Mouse (Mus musculus): ENCODE measurements around the gene Plxnb2. TPM values are rescaled to one million over a fixed set of nuclear protein-coding genes. Genes with fewer than 3 reads are reported as not detected.
A peak's percentile ranks its signal among the peaks of the same experiment; 100 is the strongest.

The Plxnb2 gene
- polyA plus RNA-seq, 1 experiment from 2014 or later, result 27.2 TPM

GRCm38 (mm10) chr15:89145813-89146350 is 34.7 kb downstream of the Plxnb2 start:
- 67% methylated on average over 24 of the region's 24 CpGs for WGBS (ENCODE audit: insufficient replicate concordance)
- peaks cover 84% of the 10 kb centered on the region for H3K27me3 ChIP-seq (ENCODE audit: insufficient read depth, low read length)
- no peak overlapping the region for H3K4me2 ChIP-seq (ENCODE audit: low read depth, low read length)
- H3K9ac ChIP-seq (replicated peaks), result no peak overlapping the region
- no peak for ATAC-seq
- no peaks in the 10 kb centered on the region for H3K9me3 ChIP-seq (ENCODE audit: low read length)
- no peak for TF ChIP-seq EP300 (IDR thresholded peaks at IDR 0.05; ENCODE audit: low read depth)
- TF ChIP-seq CTCF (IDR thresholded peaks at IDR 0.05; ENCODE audit: low read depth), result no peak
- no peaks in the 10 kb centered on the region for H3K36me3 ChIP-seq (replicated peaks; ENCODE audit: insufficient read depth, low read length)
- no peak overlapping the region for H3K27ac ChIP-seq (ENCODE audit: low read depth)
- H3K4me3 ChIP-seq (ENCODE audit: low read depth, low read length), result no peak overlapping the region
- DNase-seq, result no peak
- peaks cover 11% of the 10 kb centered on the region for H3K4me1 ChIP-seq (ENCODE audit: insufficient read depth)

GRCm38 (mm10) chr15:89144965-89145364 is 35.6 kb downstream of the Plxnb2 start:
- H3K4me1 ChIP-seq (ENCODE audit: insufficient read depth), result peaks cover 18% of the 10 kb centered on the region
- no peaks in the 10 kb centered on the region for H3K9me3 ChIP-seq (ENCODE audit: low read length)
- H3K4me2 ChIP-seq (ENCODE audit: low read depth, low read length), result no peak overlapping the region
- H3K9ac ChIP-seq (replicated peaks), result no peak overlapping the region
- H3K4me3 ChIP-seq (ENCODE audit: low read depth, low read length), result no peak overlapping the region
- WGBS (ENCODE audit: insufficient replicate concordance), result 55% methylated on average over 11 of the region's 11 CpGs
- no peak for ATAC-seq
- no peak for DNase-seq
- no peak overlapping the region for H3K27ac ChIP-seq (ENCODE audit: low read depth)
- TF ChIP-seq CTCF (IDR thresholded peaks at IDR 0.05; ENCODE audit: low read depth) (no peak), EP300 (IDR thresholded peaks at IDR 0.05; ENCODE audit: low read depth) (no peak)
- no peaks in the 10 kb centered on the region for H3K36me3 ChIP-seq (replicated peaks; ENCODE audit: insufficient read depth, low read length)
- peaks cover 89% of the 10 kb centered on the region for H3K27me3 ChIP-seq (ENCODE audit: insufficient read depth, low read length)

GRCm38 (mm10) chr15:89143134-89143533 is 37.5 kb downstream of the Plxnb2 start:
- WGBS (ENCODE audit: insufficient replicate concordance), result 38% methylated on average over 2 of the region's 2 CpGs

DNA sequence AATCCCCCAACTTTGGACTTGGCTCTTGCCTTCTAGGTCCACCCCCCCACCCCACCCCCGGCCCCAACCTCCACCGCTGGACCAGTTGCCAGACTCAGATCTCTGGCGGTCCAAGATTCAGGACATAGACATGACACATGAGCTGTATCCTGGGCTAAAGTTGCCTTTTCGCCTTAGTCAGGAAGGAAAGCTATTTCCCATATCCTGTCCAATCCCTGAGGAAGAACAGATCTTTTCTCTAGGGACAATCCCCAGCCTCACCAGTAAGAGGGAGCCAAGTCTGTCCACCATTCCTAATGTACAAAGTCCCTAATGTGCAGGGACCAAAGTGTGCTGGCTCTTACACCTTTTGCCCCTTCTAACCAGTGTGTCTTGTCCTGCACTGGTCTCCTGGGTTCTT is 38.7 kb downstream of the Plxnb2 start:
- WGBS (ENCODE audit: insufficient replicate concordance), result 37% methylated on average over 4 of the region's 4 CpGs
- Histone ChIP-seq H3K4me2 (ENCODE audit: low read depth, low read length) (no peak overlapping the region), H3K36me3 (replicated peaks; ENCODE audit: insufficient read depth, low read length) (no peaks in the 10 kb centered on the region), H3K9me3 (ENCODE audit: low read length) (no peaks in the 10 kb centered on the region), H3K4me1 (ENCODE audit: insufficient read depth) (peaks cover 14% of the 10 kb centered on the region), H3K27me3 (ENCODE audit: insufficient read depth, low read length) (peaks cover 86% of the 10 kb centered on the region), H3K4me3 (ENCODE audit: low read depth, low read length) (no peak overlapping the region), H3K27ac (ENCODE audit: low read depth) (no peak overlapping the region), H3K9ac (replicated peaks) (no peak overlapping the region)
- DNase-seq, result no peak
- ATAC-seq, result no peak
- TF ChIP-seq EP300 (IDR thresholded peaks at IDR 0.05; ENCODE audit: low read depth) (no peak), CTCF (IDR thresholded peaks at IDR 0.05; ENCODE audit: low read depth) (no peak)

More at GRCm38 (mm10) chr15:89143134-89143533, 37.5 kb downstream of the Plxnb2 start:
- H3K4me3 ChIP-seq (ENCODE audit: low read depth, low read length), result no peak overlapping the region
- no peak for DNase-seq
- no peak for TF ChIP-seq EP300 (IDR thresholded peaks at IDR 0.05; ENCODE audit: low read depth)
- TF ChIP-seq CTCF (IDR thresholded peaks at IDR 0.05; ENCODE audit: low read depth), result no peak
- no peak overlapping the region for H3K4me2 ChIP-seq (ENCODE audit: low read depth, low read length)
- ATAC-seq, result no peak
- H3K27ac ChIP-seq (ENCODE audit: low read depth), result no peak overlapping the region
- peaks cover 14% of the 10 kb centered on the region for H3K4me1 ChIP-seq (ENCODE audit: insufficient read depth)
- no peaks in the 10 kb centered on the region for H3K36me3 ChIP-seq (replicated peaks; ENCODE audit: insufficient read depth, low read length)
- H3K9me3 ChIP-seq (ENCODE audit: low read length), result no peaks in the 10 kb centered on the region
- no peak overlapping the region for H3K9ac ChIP-seq (replicated peaks)
- H3K27me3 ChIP-seq (ENCODE audit: insufficient read depth, low read length), result peaks cover 89% of the 10 kb centered on the region

- Histone ChIP-seq H3K36me3 (replicated peaks; ENCODE audit: insufficient read depth, low read length) (no peaks in the 10 kb centered on the region), H3K4me1 (ENCODE audit: insufficient read depth) (peaks cover 12% of the 10 kb centered on the region), H3K9me3 (ENCODE audit: low read length) (no peaks in the 10 kb centered on the region), H3K27ac (ENCODE audit: low read depth) (no peak overlapping the region), H3K4me3 (ENCODE audit: low read depth, low read length) (no peak overlapping the region), H3K9ac (replicated peaks) (no peak overlapping the region), H3K27me3 (ENCODE audit: insufficient read depth, low read length) (peaks cover 83% of the 10 kb centered on the region), H3K4me2 (ENCODE audit: low read depth, low read length) (no peak overlapping the region)
- WGBS (ENCODE audit: insufficient replicate concordance), result 23% methylated on average over 5 of the region's 5 CpGs
- ATAC-seq (no peak), DNase-seq (no peak)
- TF ChIP-seq CTCF (IDR thresholded peaks at IDR 0.05; ENCODE audit: low read depth) (no peak), EP300 (IDR thresholded peaks at IDR 0.05; ENCODE audit: low read depth) (no peak)
These were observed 39.1 kb downstream of the Plxnb2 start for GRCm38 (mm10) chr15:89141443-89141842.

DNA sequence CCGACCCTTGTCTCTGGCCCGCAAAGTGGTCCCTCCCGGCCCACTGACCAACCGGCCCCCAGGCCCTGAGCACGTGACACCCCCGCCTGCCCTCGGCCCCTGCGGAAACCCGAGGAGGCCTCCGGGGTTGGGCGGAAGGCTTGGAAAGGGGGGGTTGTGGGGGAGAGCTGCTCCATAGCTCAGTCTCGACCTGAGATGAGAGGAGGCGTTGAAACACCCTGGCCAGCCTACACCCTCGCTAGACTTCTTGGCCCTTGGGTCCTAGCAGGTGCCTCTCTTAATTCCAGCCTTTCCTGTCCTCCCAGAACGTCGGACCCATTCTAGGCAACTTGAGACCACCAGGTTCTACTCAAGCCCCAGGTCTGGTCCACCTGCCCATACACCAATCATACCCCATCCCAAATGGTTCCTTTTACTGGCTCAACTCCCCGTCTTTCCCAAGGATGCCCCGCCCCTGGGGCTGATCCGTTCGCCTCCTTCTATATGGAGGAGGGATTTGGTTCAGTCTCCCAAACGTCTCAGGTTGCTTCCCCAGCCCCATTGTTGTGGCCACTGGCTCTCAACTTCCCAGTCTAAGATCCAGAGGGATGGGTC is 39.8 kb downstream of the Plxnb2 start, which contains the start of gene Mapk12:
Mapk12 (minus strand) TSS at position 45 of the 594 bp plus-strand sequence.
- H3K27ac ChIP-seq (ENCODE audit: low read depth), result no peak within 1 kb of the TSS
- no peak for DNase-seq
- peak within 1 kb of the TSS; percentile 30; the same call in 1 of the 2 replicates for H3K9ac ChIP-seq (replicated peaks)
- H3K9me3 ChIP-seq (ENCODE audit: low read length), result no peaks in the 10 kb centered on the region
- peak; percentile 12; the same call in 1 of the 2 replicates for ATAC-seq
- WGBS (ENCODE audit: insufficient replicate concordance), result 2% methylated on average over 21 of the region's 21 CpGs
- H3K4me1 ChIP-seq (ENCODE audit: insufficient read depth), result peaks cover 12% of the 10 kb centered on the region
- H3K36me3 ChIP-seq (replicated peaks; ENCODE audit: insufficient read depth, low read length), result no peaks in the 10 kb centered on the region
- TF ChIP-seq CTCF (IDR thresholded peaks at IDR 0.05; ENCODE audit: low read depth) (no peak), EP300 (IDR thresholded peaks at IDR 0.05; ENCODE audit: low read depth) (no peak)
- H3K4me3 ChIP-seq (ENCODE audit: low read depth, low read length), result peak within 1 kb of the TSS; percentile 47
- peak within 1 kb of the TSS; percentile 67 for H3K4me2 ChIP-seq (ENCODE audit: low read depth, low read length)
- H3K27me3 ChIP-seq (ENCODE audit: insufficient read depth, low read length), result peaks cover 79% of the 10 kb centered on the region
